Mouse (Mus musculus) 3134 (cell line): ENCODE results near the gene Cdsn.
"Not testable (repeated sequence)": the region's sequence is repeated elsewhere in the genome, so short reads cannot be mapped to it uniquely, and the experiment has no call there.

Experiments
- DNase-seq: peaks from one replicate; pipeline ENCODE4 v3.0.0-alpha.2; 2011; ENCODE audit warnings: low spot score; ENCODE audit not compliant: insufficient read length; ENCODE audit errors: extremely low read depth

Cdsn gene

GRCm38 (mm10) chr17:35551881-35552414 lies at the start of gene Cdsn:
Gene Cdsn, plus strand, starts transcription at chr17:35552128.
- DNase-seq: peak; percentile 76

- no peak for DNase-seq
Measured at GRCm38 (mm10) chr17:35502226-35502625, 49.7 kb upstream of the Cdsn start.

- DNase-seq: no peak
Measured at GRCm38 (mm10) chr17:35502762-35503161, 49.2 kb upstream of the Cdsn start.

- no peak for DNase-seq
Measured at GRCm38 (mm10) chr17:35503849-35504248, 48.1 kb upstream of the Cdsn start.

GRCm38 (mm10) chr17:35504628-35505481 lies 47.1 kb upstream of the Cdsn start:
- DNase-seq: no peak

- no peak for DNase-seq
Measured at GRCm38 (mm10) chr17:35505776-35506175, 46.2 kb upstream of the Cdsn start, which contains the start of gene Pou5f1. Gene Pou5f1, plus strand, starts transcription at chr17:35506018.

- no peak for DNase-seq
Measured at GRCm38 (mm10) chr17:35506881-35507280, 45.0 kb upstream of the Cdsn start.

- DNase-seq: no peak
Measured at GRCm38 (mm10) chr17:35507556-35508260, 44.2 kb upstream of the Cdsn start.

- not testable (repeated sequence) for DNase-seq
Measured at GRCm38 (mm10) chr17:35508279-35508678, 43.6 kb upstream of the Cdsn start.

- DNase-seq: no peak
Measured at GRCm38 (mm10) chr17:35509284-35509683, 42.6 kb upstream of the Cdsn start.

GRCm38 (mm10) chr17:35512916-35513626 lies 38.9 kb upstream of the Cdsn start:
- DNase-seq: no peak

GRCm38 (mm10) chr17:35513886-35514285 lies 38.0 kb upstream of the Cdsn start:
- DNase-seq: no peak

GRCm38 (mm10) chr17:35514756-35515155 lies 37.2 kb upstream of the Cdsn start:
- DNase-seq: no peak

GRCm38 (mm10) chr17:35515911-35516640 lies 35.9 kb upstream of the Cdsn start:
- no peak for DNase-seq

- DNase-seq: peak; percentile 100
Measured at GRCm38 (mm10) chr17:35516652-35517500, 35.1 kb upstream of the Cdsn start, which contains the start of the genes Tcf19 and Cchcr1. Gene Tcf19, minus strand, starts transcription at chr17:35516824. Gene Cchcr1, plus strand, starts transcription at chr17:35517100.

- DNase-seq: peak; percentile 56
Measured at GRCm38 (mm10) chr17:35517526-35517925, 34.4 kb upstream of the Cdsn start.

GRCm38 (mm10) chr17:35524354-35524753 lies 27.6 kb upstream of the Cdsn start:
- no peak for DNase-seq

- no peak for DNase-seq
Measured at GRCm38 (mm10) chr17:35526644-35527043, 25.3 kb upstream of the Cdsn start.

GRCm38 (mm10) chr17:35532360-35532759 lies 19.6 kb upstream of the Cdsn start:
- no peak for DNase-seq
